Mouse (Mus musculus) 416B (cell line): Measurements from ENCODE around the gene Zfp367.

Experiments used
- DNase-seq: peaks from one replicate; pipeline ENCODE4 v3.0.0; 2011; ENCODE audit warnings: low read depth

The Zfp367 gene

DNA sequence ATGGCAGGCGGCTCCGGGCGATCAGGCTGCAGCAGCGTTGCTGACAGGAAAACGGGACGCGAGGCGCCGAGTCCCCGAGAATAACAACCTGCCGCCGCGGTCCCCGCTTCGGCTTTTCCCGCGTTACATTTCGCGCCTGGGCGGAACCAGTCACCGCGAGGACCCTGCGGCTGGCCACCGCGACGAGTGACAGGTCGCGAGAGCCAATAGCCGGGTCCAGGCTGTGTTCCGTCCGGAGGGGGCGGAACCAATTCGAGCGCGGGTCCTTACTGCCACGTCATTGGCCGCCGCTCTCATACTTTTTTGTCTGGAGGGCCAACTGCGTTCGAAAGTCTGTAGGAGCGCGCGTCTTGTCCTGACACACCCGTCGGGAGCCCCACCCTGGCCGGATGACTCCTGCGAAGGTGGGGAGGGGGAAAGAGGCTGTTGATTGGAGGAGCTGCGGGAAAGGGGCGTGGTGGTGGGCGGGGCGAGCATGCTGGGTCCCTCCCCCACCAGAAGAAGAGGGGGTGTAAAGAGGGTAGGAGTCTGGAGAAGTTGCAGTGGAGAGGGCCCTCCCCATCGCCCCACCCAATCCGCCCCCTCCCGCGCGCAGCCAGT is at the start of gene Zfp367:
TSS of gene Zfp367 (minus strand) at position 120 of the 600 bp plus-strand sequence.
- peak; percentile 100 for DNase-seq

- DNase-seq: peak; percentile 16
Observed at GRCm38 (mm10) chr13:64200911-64201310, 47.9 kb upstream of the Zfp367 start.

DNA sequence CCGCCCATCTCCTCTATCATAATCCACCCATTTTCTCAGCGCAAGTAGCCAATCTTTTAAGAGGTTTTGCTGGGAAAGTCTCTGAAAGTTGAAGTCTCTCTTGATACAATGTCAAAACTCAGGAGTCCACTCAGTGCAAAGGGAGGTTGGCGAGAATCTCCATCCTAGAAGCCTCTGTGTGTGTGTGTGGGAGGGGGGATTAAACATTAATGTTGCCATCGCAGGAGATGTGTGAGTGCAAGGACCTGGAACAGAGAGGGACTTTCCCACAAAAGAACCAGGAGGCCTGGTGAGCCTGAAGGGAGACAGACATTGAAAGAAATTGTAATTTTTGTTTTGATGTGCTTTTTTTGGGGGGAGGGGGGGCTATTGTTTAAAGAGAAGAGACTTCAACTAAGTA is 45.3 kb upstream of the Zfp367 start:
- DNase-seq: no peak

GRCm38 (mm10) chr13:64197899-64198298 is 44.9 kb upstream of the Zfp367 start:
- no peak for DNase-seq

DNA sequence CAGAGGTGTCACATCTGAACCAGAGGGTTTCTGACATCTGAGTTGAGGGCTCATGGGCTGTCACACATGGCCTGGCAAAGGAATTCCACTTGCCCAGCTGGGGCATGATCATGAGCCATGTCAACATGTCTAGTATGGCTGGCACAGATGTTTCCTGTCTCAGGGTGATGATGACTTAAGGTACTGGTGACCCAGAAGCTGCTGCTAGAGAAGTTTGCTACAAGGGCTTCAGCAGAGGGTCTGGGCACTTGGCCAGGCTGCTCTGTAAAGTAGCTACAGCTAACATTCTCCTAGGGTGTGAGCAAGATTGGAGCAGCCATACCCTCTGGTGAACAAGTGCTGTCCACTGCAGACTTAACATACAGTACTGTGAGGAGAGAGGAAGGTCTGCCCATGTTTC is 34.1 kb upstream of the Zfp367 start:
- peak; percentile 25 for DNase-seq

- DNase-seq: no peak
Observed at GRCm38 (mm10) chr13:64186516-64186915, 33.5 kb upstream of the Zfp367 start.

- no peak for DNase-seq
Observed at GRCm38 (mm10) chr13:64185586-64185985, 32.6 kb upstream of the Zfp367 start.

GRCm38 (mm10) chr13:64185176-64185575 is 32.2 kb upstream of the Zfp367 start:
- no peak for DNase-seq

DNA sequence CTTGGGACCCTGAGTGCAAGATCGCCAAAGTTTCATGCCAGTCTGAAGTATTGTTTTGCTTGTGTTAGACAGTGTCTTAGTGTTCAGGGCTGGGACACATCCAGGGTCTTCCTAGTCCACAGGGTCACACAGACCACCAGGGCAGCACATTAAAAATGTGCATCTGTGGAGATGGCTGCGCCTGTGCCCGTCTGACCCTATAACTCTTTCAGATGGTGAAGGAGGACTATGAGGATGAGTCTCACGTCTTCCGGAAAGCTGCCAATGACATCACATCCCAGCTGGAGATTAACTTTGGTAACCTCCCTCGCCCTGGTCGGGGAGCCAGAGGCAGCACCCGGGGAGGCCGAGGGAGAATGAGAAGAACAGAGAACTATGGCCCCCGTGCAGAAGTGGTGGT is 31.4 kb upstream of the Zfp367 start:
- no peak for DNase-seq

GRCm38 (mm10) chr13:64183583-64183982 is 30.6 kb upstream of the Zfp367 start:
- no peak for DNase-seq

GRCm38 (mm10) chr13:64182091-64182490 is 29.1 kb upstream of the Zfp367 start:
- DNase-seq: peak; percentile 16

- DNase-seq: peak; percentile 75
Observed at GRCm38 (mm10) chr13:64180888-64181287, 27.9 kb upstream of the Zfp367 start.

GRCm38 (mm10) chr13:64180300-64180699 is 27.3 kb upstream of the Zfp367 start:
- DNase-seq: peak; percentile 56

DNA sequence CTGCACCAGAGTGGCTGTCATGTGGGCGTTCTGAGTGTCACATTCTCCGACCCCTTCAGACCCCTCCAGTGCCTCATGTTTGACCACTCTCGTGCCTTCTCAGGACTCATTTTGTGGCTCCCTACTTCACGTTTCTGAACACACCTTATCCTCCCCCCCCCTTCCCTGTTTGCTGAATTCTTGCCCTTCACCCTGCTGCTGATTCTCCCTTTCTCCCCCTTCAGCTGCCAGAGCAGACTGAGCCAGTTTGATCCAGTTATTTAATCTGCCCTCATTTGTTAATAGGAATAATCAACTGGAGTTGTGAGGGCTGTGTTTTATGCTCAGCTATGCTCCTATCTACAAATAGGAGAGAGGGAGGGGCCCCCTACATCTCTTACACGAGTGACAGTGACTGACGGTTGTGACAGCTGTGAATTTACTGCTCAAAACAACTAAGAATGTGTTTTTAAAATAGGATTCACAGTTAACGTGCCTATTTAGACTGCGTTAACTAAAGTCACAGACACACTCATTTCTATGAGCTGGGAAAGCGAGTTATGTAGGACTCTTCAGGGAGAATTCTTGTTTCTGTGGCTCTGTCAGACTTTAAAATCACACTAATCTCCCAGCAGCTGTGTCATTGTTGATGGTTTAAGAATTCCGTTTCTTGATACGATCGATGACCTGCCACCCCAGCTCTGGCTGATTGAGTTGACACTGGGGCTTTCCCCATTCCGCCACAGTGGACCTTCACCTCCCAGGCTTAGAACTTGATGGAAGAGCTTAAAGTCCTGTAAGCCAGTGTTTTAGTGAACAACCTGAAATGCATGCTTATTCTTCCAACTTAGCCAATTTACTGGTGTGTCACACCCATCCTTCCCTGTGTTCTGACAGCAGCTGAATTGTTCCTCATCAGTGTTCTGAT is 26.0 kb upstream of the Zfp367 start:
- DNase-seq: no peak

GRCm38 (mm10) chr13:64178000-64178399 is 25.0 kb upstream of the Zfp367 start:
- DNase-seq: no peak

DNA sequence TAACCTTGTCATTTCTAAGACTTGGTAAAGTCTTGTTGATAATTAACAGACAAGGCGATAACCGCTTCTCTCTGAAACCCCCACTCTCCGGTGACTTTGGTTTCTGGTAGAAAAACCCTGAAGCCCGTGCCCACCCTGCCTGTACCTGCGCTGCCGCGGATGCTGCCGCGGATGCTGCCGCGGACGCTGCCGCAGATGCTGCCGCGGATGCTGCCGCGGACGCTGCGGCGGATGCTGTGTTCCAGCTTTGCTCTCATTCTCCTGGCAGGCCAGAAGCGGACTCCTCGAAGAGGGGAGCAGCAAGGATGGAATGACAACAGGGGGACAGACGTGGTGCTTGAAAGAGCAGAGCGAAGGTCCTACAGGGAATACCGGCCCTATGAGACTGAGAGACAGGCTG is 16.7 kb upstream of the Zfp367 start:
- no peak for DNase-seq

GRCm38 (mm10) chr13:64163147-64163715 is 10.2 kb upstream of the Zfp367 start:
- no peak for DNase-seq

DNA sequence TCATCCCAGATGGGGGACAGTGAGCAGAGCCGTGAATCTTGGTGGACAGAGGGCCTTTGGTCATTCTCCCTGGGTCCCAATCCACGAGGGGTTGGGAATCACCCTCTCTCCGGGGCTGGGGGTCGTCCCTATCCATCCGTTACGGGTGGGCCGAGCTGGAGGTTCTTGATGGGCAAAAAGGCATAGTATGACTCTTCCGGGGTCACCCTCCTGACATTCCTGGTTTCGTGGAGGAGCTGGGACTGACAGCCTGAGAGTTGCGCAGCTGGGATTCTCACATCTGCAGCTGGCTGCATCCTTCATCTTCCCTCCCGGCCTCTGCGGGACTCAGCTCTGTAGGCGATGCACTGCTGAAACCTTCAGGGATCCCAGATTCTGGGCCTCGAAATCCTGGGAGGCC is 9.6 kb upstream of the Zfp367 start:
- no peak for DNase-seq

DNA sequence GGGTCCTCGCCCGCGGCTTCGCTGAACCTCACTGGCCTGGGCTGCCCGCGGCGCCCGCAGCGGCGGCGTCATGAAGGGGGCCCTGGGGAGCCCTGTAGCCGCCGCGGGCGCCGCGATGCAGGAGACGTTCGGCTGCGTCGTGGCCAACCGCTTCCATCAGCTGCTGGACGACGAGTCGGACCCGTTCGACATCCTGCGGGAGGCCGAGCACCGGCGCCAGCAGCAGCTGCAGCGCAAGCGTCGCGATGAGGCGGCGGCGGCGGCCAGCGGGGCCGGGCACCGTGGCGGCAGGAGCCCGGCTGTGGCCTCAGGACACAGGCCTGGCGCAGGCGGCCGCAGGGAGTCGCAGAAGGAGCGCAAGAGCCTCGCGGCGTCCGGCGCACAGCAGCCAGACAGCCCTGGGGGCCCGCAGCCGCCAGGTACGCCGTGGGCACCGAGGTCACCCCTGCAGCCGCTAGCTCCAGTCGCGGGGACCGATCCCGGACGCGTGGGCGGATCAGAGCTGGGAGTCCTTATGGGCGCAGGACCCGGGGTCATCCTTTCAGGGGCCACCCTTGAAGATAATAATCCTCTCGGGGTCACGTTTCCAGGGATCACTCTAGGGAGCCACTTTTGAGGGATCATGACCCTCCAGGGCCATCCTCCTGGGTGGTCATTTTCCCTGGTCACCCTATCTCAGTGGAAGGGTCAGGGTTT is 9.1 kb upstream of the Zfp367 start:
- no peak for DNase-seq

DNA sequence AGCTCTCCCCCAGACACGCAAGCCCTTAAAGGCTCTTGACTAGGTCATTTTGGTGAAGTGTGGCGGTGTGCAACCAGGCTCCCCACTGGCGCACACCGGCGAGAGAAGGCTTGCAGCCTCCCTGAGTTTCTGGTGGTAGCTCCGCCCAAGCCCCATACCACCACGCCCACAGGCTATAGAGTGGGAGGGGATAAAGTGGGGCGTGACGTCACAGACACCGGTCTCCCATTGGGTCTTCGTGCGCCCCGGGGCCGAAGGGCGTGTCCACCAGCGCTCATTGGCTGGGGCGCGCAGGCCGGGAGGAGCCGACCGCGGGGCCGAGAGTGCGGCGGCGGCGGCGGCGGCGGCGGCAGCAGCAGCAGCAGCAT is 8.5 kb upstream of the Zfp367 start, which contains the start of gene Habp4:
TSS of gene Habp4 (plus strand) at position 277 of the 368 bp plus-strand sequence.
- peak; percentile 97 for DNase-seq

GRCm38 (mm10) chr13:64156966-64157365 is 4.0 kb upstream of the Zfp367 start:
- DNase-seq: no peak

DNA sequence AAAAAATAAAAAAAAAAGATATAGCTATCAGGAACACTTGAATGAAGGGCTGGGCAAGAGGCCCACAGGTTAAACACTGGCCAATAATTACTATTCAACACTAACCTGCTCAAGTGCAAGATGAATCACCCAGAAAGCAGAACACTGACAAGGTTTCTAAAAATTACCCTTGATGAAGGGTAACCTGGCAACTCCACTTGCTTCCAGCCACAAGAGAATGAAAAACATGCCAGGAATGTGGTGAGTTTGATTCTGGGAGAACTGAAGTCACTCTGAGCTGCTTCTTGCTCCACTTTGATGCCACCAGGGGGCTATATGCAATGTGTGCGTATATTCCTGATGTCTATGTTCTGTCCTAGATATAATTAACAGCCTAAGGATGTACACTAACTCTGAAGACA is 2.2 kb upstream of the Zfp367 start:
- peak; percentile 54 for DNase-seq
